ENCODE assay signal across 8 mouse cellular contexts in genomic region chr7:133759611-133760353, GRCm38 (mm10). TPM values are rescaled to one million over a fixed set of nuclear protein-coding genes. Genes with fewer than 3 reads are reported as not detected.
A peak's percentile ranks its signal among the peaks of the same experiment; 100 is the strongest.
DNase-seq lines count a peak whose midpoint lies in the region; ATAC-seq and TF ChIP-seq lines count a peak whose summit lies in the region.

No protein-coding gene starts in this region.

- H3K9me3 ChIP-seq in hindbrain, embryonic 15.5 days = no peaks in the 10 kb centered on the region
- 0 out of 2 replicates have a peak, but pooled peaks cover 2% of the 10 kb centered on the region for H3K9me3 ChIP-seq in liver, postnatal 0 days (ENCODE audit: low read length)

- H3K27me3 ChIP-seq in hindbrain, embryonic 15.5 days = no peaks in the 10 kb centered on the region
- no peaks in the 10 kb centered on the region for H3K27me3 ChIP-seq in liver, postnatal 0 days (ENCODE audit: insufficient read depth, low read length)

- intact Hi-C loops in gastrocnemius, adult 2 months (cut with DNase I) = no loop called here

- no peak for TF ChIP-seq CTCF in gastrocnemius, adult 2 months (IDR thresholded peaks at IDR 0.05)
- no peak for TF ChIP-seq CTCF in liver, postnatal 0 days (IDR thresholded peaks at IDR 0.05; ENCODE audit: low read depth)

- H3K9ac ChIP-seq in hindbrain, embryonic 15.5 days = no peak overlapping the region
- no peak overlapping the region for H3K9ac ChIP-seq in liver, postnatal 0 days (replicated peaks)

- TF ChIP-seq EP300 in liver, postnatal 0 days (IDR thresholded peaks at IDR 0.05; ENCODE audit: low read depth) = no peak

- WGBS in hindbrain, embryonic 15.5 days = 7% methylated on average over 27 of the region's 27 CpGs
- 56% methylated on average over 27 of the region's 27 CpGs for WGBS in liver, postnatal 0 days (ENCODE audit: insufficient replicate concordance)

- peak overlapping the region; percentile 41 for H3K4me2 ChIP-seq in hindbrain, embryonic 15.5 days
- peak overlapping the region; percentile 36 for H3K4me2 ChIP-seq in liver, postnatal 0 days (ENCODE audit: low read depth, low read length)

- H3K4me3 ChIP-seq in gastrocnemius, adult 2 months = peak overlapping the region; percentile 39
- peak overlapping the region; percentile 14 for H3K4me3 ChIP-seq in hindbrain, embryonic 15.5 days
- H3K4me3 ChIP-seq in liver, postnatal 0 days (ENCODE audit: low read depth, low read length) = 0 out of 2 replicates have a peak overlapping the region, but pooled peaks have one; percentile 2

- ATAC-seq in hindbrain, embryonic 15.5 days (ENCODE audit: low FRiP score, low read depth) = peak; percentile 83
- no peak for ATAC-seq in liver, postnatal 0 days
- ATAC-seq in CD4-positive, CD25-positive, alpha-beta regulatory T cell, adult 4 months = no peak

- peak; percentile 52 for DNase-seq in gastrocnemius, adult 2 months
- no peak for DNase-seq in gastrocnemius, postnatal 25 days
- peak; percentile 99 for DNase-seq in ZHBTc4 (ENCODE audit: low read depth, low spot score)
- DNase-seq in liver, postnatal 0 days = no peak
- no peak for DNase-seq in cerebellum, adult 18-20 months
- no peak for DNase-seq in MN1 (ENCODE audit: low spot score)

- peak overlapping the region; percentile 80 for H3K27ac ChIP-seq in gastrocnemius, adult 2 months
- peak overlapping the region; percentile 75 for H3K27ac ChIP-seq in hindbrain, embryonic 15.5 days (replicated peaks)
- no peak overlapping the region for H3K27ac ChIP-seq in liver, postnatal 0 days (ENCODE audit: low read depth)

- H3K4me1 ChIP-seq in hindbrain, embryonic 15.5 days (replicated peaks) = peaks cover 11% of the 10 kb centered on the region
- H3K4me1 ChIP-seq in liver, postnatal 0 days (ENCODE audit: insufficient read depth) = no peaks in the 10 kb centered on the region

- no peaks in the 10 kb centered on the region for H3K36me3 ChIP-seq in hindbrain, embryonic 15.5 days
- no peaks in the 10 kb centered on the region; the same call in none of the 2 replicates for H3K36me3 ChIP-seq in liver, postnatal 0 days (replicated peaks; ENCODE audit: insufficient read depth, low read length)

RNA-seq across cellular contexts. Expression of gene Fank1, which starts 16.9 kb away (rescaled TPM):
- not detected for total RNA-seq in gastrocnemius, adult 2 months (2021)
- not detected for total RNA-seq in gastrocnemius, postnatal 25 days (2021)
- polyA plus RNA-seq in hindbrain, embryonic 15.5 days (2015; fragmentation: Nextera tagmentation; extraction: Ambion mirVana) = 4.3 and 5.1 TPM in 2 replicates
- not detected in 2 replicates for polyA plus RNA-seq in liver, postnatal 0 days (2015; fragmentation: Nextera tagmentation; extraction: Ambion mirVana)
- not detected for polyA plus RNA-seq in CD4-positive, CD25-positive, alpha-beta regulatory T cell, adult 4 months (2017; shearing (Covaris generic))

RNA-seq across cellular contexts. Expression of gene Dhx32, which starts 22.7 kb away (rescaled TPM):
- total RNA-seq in gastrocnemius, adult 2 months (2021) = 10 to 100 TPM; 33.7 to 50.1 TPM
- total RNA-seq in gastrocnemius, postnatal 25 days (2021) = 10 to 100 TPM; 28.0 to 38.2 TPM
- polyA plus RNA-seq in hindbrain, embryonic 15.5 days (2015; fragmentation: Nextera tagmentation; extraction: Ambion mirVana) = 37.7 and 42.0 TPM in 2 replicates
- polyA plus RNA-seq in liver, postnatal 0 days (2015; fragmentation: Nextera tagmentation; extraction: Ambion mirVana) = 5.2 and 5.5 TPM in 2 replicates
- 1 to 10 TPM; 9.1 to 9.4 TPM for polyA plus RNA-seq in CD4-positive, CD25-positive, alpha-beta regulatory T cell, adult 4 months (2017; shearing (Covaris generic))

RNA-seq across cellular contexts. Expression of gene Uros, which starts 49.9 kb away (rescaled TPM):
- total RNA-seq in gastrocnemius, adult 2 months (2021) = 10 to 100 TPM; 14.2 to 17.0 TPM
- total RNA-seq in gastrocnemius, postnatal 25 days (2021) = 10 to 100 TPM; 13.9 to 14.3 TPM
- polyA plus RNA-seq in hindbrain, embryonic 15.5 days (2015; fragmentation: Nextera tagmentation; extraction: Ambion mirVana) = 53.1 and 54.4 TPM in 2 replicates
- polyA plus RNA-seq in liver, postnatal 0 days (2015; fragmentation: Nextera tagmentation; extraction: Ambion mirVana) = 51.9 and 56.1 TPM in 2 replicates
- 10 to 100 TPM; 37.8 to 38.8 TPM for polyA plus RNA-seq in CD4-positive, CD25-positive, alpha-beta regulatory T cell, adult 4 months (2017; shearing (Covaris generic))

RNA-seq across cellular contexts. Expression of gene Bccip, which starts 50.6 kb away (rescaled TPM):
- total RNA-seq in gastrocnemius, adult 2 months (2021) = 10 to 100 TPM; 80.2 to 81.9 TPM
- 10 to 100 TPM; 55.7 to 62.8 TPM for total RNA-seq in gastrocnemius, postnatal 25 days (2021)
- 92.7 and 96.8 TPM in 2 replicates for polyA plus RNA-seq in hindbrain, embryonic 15.5 days (2015; fragmentation: Nextera tagmentation; extraction: Ambion mirVana)
- polyA plus RNA-seq in liver, postnatal 0 days (2015; fragmentation: Nextera tagmentation; extraction: Ambion mirVana) = 68.7 and 70.3 TPM in 2 replicates
- polyA plus RNA-seq in CD4-positive, CD25-positive, alpha-beta regulatory T cell, adult 4 months (2017; shearing (Covaris generic)) = 100 to 1,000 TPM; 159 to 194 TPM

Comparison
In these comparisons a context has a peak if more than half of its experiments do, and no peak if none do; other contexts are left out.
1. DNase-seq: peak in gastrocnemius, adult 2 months (single experiment) and ZHBTc4 (single experiment); none in gastrocnemius, postnatal 25 days (single experiment), liver, postnatal 0 days (single experiment), cerebellum, adult 18-20 months (0 of 2) and MN1 (single experiment).
2. Peak in every context shown above with its lines, with median percentiles within 50 percentile points of each other: H3K4me3 ChIP-seq.